Mouse (Mus musculus): ENCODE data around the gene Nppb. TPM values are rescaled to one million over a fixed set of nuclear protein-coding genes. Genes with fewer than 3 reads are reported as not detected.
A peak's percentile ranks its signal among the peaks of the same experiment; 100 is the strongest.

The Nppb gene
- polyA plus RNA-seq, 1 experiment from 2014 or later = 276 TPM

DNA sequence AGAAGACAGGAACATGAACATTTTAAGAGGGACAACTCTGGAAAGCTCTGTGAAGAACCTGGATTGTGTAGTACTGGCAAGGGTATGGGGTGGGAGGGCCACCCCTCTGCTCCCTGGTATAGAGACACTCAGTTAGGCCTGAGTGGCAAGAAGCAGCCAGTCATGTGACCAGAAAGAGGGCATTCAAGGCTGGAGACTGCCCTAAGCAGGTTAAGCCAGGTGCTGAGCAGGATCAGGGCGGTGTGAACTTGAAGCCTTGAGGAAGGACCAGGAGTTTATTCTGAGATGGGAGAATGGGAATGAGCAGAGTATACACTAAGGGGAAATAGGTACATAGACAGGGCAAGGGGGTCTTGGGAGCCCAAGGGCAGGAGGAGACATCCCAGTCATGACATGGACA is 42.6 kb upstream of the Nppb start:
- Histone ChIP-seq H3K27me3 (replicated peaks) (no peaks in the 10 kb centered on the region), H3K9ac (no peak overlapping the region), H3K9me3 (replicated peaks) (no peaks in the 10 kb centered on the region), H3K4me2 (peak overlapping the region; percentile 97), H3K27ac (ENCODE audit: poor library complexity, severe bottlenecking) (no peak overlapping the region), H3K4me1 (replicated peaks) (peaks cover 37% of the 10 kb centered on the region), H3K36me3 (peaks cover 50% of the 10 kb centered on the region), H3K4me3 (no peak overlapping the region)
- WGBS = 97% methylated on average over 1 of the region's 1 CpGs
- no peak for ATAC-seq (ENCODE audit: insufficient number of reproducible peaks, low FRiP score)

DNA sequence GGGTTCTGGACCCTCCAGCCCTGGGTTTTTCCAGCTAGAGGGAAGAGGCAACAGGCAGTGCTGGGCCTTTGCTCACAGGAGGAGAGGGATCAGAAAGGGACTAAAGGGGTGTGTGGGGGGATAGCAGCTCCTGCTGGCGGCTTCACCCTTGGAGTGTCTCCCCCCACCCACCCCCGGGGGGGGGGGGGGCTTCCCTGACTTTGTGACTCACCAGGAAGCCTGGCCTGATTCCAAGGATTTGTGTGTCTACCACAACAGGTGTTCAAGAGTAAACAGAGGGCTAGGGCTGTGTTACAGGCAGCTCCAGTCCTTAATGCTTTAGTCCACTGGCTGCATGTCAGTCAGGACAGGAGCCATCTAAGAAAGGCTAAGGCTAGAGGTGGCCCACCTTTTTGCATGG is 38.1 kb upstream of the Nppb start:
- H3K4me2 ChIP-seq = no peak overlapping the region
- WGBS = 71% methylated on average over 2 of the region's 2 CpGs
- H3K27ac ChIP-seq (ENCODE audit: poor library complexity, severe bottlenecking) = no peak overlapping the region
- no peak overlapping the region for H3K9ac ChIP-seq
- no peaks in the 10 kb centered on the region for H3K27me3 ChIP-seq (replicated peaks)
- H3K4me3 ChIP-seq = no peak overlapping the region
- H3K4me1 ChIP-seq (replicated peaks) = peaks cover 12% of the 10 kb centered on the region
- no peak for ATAC-seq (ENCODE audit: insufficient number of reproducible peaks, low FRiP score)
- peaks cover 53% of the 10 kb centered on the region for H3K36me3 ChIP-seq
- no peaks in the 10 kb centered on the region for H3K9me3 ChIP-seq (replicated peaks)

DNA sequence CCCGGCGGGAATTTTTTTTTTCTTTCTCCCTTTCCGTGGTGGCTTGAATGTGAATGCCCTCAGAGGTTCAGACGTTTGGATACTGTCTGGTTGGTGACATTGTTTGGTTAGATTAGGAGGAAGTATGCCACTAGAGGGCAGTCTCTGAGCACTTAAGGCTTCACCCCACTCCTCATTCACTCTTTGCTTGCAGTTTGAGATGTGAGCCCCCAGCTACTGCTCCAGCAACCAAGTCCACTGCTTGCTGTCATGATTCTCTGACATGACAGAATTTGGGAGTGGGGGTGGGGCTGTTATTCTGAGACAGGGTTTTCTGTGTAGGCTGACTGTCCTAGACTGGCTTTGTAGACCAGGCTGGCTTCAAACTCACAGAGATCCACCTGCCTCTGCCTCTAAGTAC is 32.0 kb upstream of the Nppb start:
- no peak overlapping the region for H3K9ac ChIP-seq
- no peaks in the 10 kb centered on the region for H3K4me1 ChIP-seq (replicated peaks)
- H3K4me3 ChIP-seq = no peak overlapping the region
- no peak overlapping the region for H3K27ac ChIP-seq (ENCODE audit: poor library complexity, severe bottlenecking)
- peaks cover 4% of the 10 kb centered on the region; the same call in 1 of the 2 replicates for H3K36me3 ChIP-seq
- 2% methylated on average over 4 of the region's 4 CpGs for WGBS
- H3K9me3 ChIP-seq (replicated peaks) = no peaks in the 10 kb centered on the region
- H3K27me3 ChIP-seq (replicated peaks) = no peaks in the 10 kb centered on the region
- no peak for ATAC-seq (ENCODE audit: insufficient number of reproducible peaks, low FRiP score)
- no peak overlapping the region for H3K4me2 ChIP-seq

DNA sequence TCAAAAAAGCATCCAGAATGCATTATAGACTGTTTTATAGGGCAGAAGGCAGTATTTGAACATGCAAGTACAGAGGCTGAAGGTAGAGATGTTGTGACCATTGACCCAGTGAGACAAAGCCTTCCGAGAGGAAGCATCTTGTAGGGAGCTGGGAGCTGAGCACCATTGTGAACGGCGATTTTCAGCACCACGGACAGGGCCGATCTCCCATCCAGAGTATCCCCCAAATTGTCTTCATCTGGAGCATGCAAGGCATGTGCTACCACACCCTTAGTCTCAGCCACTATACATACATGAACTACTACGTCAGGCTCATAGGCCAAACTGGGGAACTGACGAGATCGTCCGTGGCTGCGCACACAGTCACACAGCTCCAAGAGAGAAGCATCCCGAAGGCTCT is 28.4 kb upstream of the Nppb start:
- no peak for ATAC-seq (ENCODE audit: insufficient number of reproducible peaks, low FRiP score)
- peaks cover 13% of the 10 kb centered on the region for H3K4me1 ChIP-seq (replicated peaks)
- H3K27ac ChIP-seq (ENCODE audit: poor library complexity, severe bottlenecking) = no peak overlapping the region
- 34% methylated on average over 11 of the region's 11 CpGs for WGBS
- no peaks in the 10 kb centered on the region for H3K36me3 ChIP-seq
- no peak overlapping the region for H3K4me2 ChIP-seq
- no peaks in the 10 kb centered on the region for H3K9me3 ChIP-seq (replicated peaks)
- no peak overlapping the region for H3K4me3 ChIP-seq
- H3K27me3 ChIP-seq (replicated peaks) = peaks cover 6% of the 10 kb centered on the region; the same call in 1 of the 2 replicates
- no peak overlapping the region for H3K9ac ChIP-seq

- H3K9me3 ChIP-seq (replicated peaks) = no peaks in the 10 kb centered on the region
- ATAC-seq (ENCODE audit: insufficient number of reproducible peaks, low FRiP score) = peak; percentile 65; the same call in 1 of the 2 replicates
- no peak overlapping the region for H3K9ac ChIP-seq
- no peak overlapping the region for H3K4me2 ChIP-seq
- H3K27me3 ChIP-seq (replicated peaks) = peaks cover 9% of the 10 kb centered on the region; the same call in 1 of the 2 replicates
- peak overlapping the region; percentile 13; the same call in 1 of the 2 replicates for H3K27ac ChIP-seq (ENCODE audit: poor library complexity, severe bottlenecking)
- 24% methylated on average over 6 of the region's 6 CpGs for WGBS
- H3K4me3 ChIP-seq = no peak overlapping the region
- no peaks in the 10 kb centered on the region for H3K36me3 ChIP-seq
- peaks cover 26% of the 10 kb centered on the region for H3K4me1 ChIP-seq (replicated peaks)
Observed at GRCm38 (mm10) chr4:147959881-147960831, 25.4 kb upstream of the Nppb start.

GRCm38 (mm10) chr4:147962781-147963180 is 22.8 kb upstream of the Nppb start:
- Histone ChIP-seq H3K4me1 (replicated peaks) (peaks cover 50% of the 10 kb centered on the region), H3K4me2 (peak overlapping the region; percentile 40; the same call in 1 of the 2 replicates)
- ATAC-seq (ENCODE audit: insufficient number of reproducible peaks, low FRiP score) = no peak

DNA sequence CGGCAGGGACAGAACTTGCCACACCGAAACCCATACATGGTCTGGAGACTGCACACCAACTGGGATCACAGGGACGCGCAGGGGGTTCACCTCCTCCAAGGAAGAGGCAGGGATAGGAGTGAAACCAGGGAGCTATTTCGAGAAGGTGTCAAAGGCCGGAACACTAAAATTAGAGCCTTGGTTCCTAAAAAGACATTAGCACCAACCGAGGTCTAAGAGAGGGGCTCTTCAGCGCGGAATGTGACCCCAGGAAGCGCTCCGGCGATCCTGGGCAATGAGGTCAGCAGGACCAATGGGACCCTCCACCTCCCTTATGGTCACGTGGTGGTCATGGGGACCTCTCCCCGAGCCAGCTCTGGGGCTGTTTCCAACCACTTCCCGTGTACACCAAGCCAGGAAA is 22.0 kb upstream of the Nppb start:
- Histone ChIP-seq H3K4me1 (replicated peaks) (peaks cover 54% of the 10 kb centered on the region), H3K4me3 (no peak overlapping the region), H3K9me3 (replicated peaks) (no peaks in the 10 kb centered on the region), H3K9ac (no peak overlapping the region), H3K27ac (ENCODE audit: poor library complexity, severe bottlenecking) (peak overlapping the region; percentile 88), H3K27me3 (replicated peaks) (peaks cover 23% of the 10 kb centered on the region), H3K36me3 (no peaks in the 10 kb centered on the region), H3K4me2 (peak overlapping the region; percentile 40)
- peak; percentile 66 for ATAC-seq (ENCODE audit: insufficient number of reproducible peaks, low FRiP score)
- WGBS = 63% methylated on average over 15 of the region's 15 CpGs

More at GRCm38 (mm10) chr4:147962781-147963180, 22.8 kb upstream of the Nppb start:
- H3K4me3 ChIP-seq = no peak overlapping the region
- no peaks in the 10 kb centered on the region for H3K36me3 ChIP-seq
- no peaks in the 10 kb centered on the region for H3K9me3 ChIP-seq (replicated peaks)
- 51% methylated on average over 6 of the region's 6 CpGs for WGBS
- peaks cover 23% of the 10 kb centered on the region for H3K27me3 ChIP-seq (replicated peaks)
- no peak overlapping the region for H3K9ac ChIP-seq
- peak overlapping the region; percentile 88 for H3K27ac ChIP-seq (ENCODE audit: poor library complexity, severe bottlenecking)

DNA sequence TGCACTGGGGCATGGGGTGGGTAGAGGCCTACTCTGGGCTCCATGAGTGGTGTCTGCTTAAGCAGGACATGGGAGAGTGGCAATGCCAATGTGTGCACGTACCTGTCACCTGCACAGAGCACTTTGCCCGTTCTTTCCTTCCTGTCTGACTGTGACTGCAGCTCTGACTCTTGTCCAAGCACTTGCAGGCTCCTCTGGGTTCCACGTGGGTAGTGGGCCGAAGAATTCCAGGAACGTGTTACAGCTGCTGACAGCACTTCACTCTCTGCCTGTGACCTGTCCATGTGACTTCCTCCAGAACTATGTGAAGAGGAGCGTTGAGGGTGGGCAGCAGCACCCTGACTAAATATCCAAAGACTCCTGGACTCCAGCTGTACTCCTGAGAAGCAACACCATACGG is 19.9 kb upstream of the Nppb start:
- H3K36me3 ChIP-seq = no peaks in the 10 kb centered on the region
- peak overlapping the region; percentile 47 for H3K9ac ChIP-seq
- H3K4me2 ChIP-seq = peak overlapping the region; percentile 46
- H3K27ac ChIP-seq (ENCODE audit: poor library complexity, severe bottlenecking) = peak overlapping the region; percentile 94
- no peak overlapping the region for H3K4me3 ChIP-seq
- peaks cover 58% of the 10 kb centered on the region for H3K4me1 ChIP-seq (replicated peaks)
- ATAC-seq (ENCODE audit: insufficient number of reproducible peaks, low FRiP score) = peak; percentile 64
- WGBS = 32% methylated on average over 7 of the region's 7 CpGs
- no peaks in the 10 kb centered on the region for H3K9me3 ChIP-seq (replicated peaks)
- peaks cover 31% of the 10 kb centered on the region for H3K27me3 ChIP-seq (replicated peaks)

GRCm38 (mm10) chr4:147968816-147969215 is 16.8 kb upstream of the Nppb start:
- Histone ChIP-seq H3K27ac (ENCODE audit: poor library complexity, severe bottlenecking) (peak overlapping the region; percentile 88), H3K9ac (no peak overlapping the region)

DNA sequence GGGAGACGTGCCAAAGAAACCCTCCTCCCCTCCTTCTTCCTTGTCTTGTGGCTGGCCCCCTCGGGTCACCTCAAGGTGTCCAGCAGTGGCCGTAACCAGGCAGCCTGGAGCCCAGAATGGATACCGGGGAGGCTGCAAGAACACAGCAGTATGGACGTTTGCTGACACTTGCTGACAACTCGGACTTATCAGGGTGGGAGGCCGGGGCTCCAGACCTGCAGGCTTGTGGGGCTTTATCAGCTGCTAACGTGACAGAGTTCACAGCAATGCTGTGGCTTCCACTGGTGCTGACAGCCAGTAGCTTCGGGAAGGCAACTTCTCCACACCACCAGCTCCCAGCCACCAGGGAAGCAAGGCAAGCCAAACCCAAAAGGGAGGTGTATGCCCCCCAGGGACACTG is 16.3 kb upstream of the Nppb start:
- Histone ChIP-seq H3K27me3 (replicated peaks) (peaks cover 38% of the 10 kb centered on the region), H3K9ac (no peak overlapping the region), H3K4me1 (replicated peaks) (peaks cover 37% of the 10 kb centered on the region), H3K36me3 (no peaks in the 10 kb centered on the region), H3K27ac (ENCODE audit: poor library complexity, severe bottlenecking) (peak overlapping the region; percentile 88), H3K4me2 (peak overlapping the region; percentile 59), H3K4me3 (0 out of 2 replicates have a peak overlapping the region, but pooled peaks have one; percentile 0), H3K9me3 (replicated peaks) (no peaks in the 10 kb centered on the region)
- 6% methylated on average over 9 of the region's 9 CpGs for WGBS
- ATAC-seq (ENCODE audit: insufficient number of reproducible peaks, low FRiP score) = peak; percentile 77

More at GRCm38 (mm10) chr4:147968816-147969215, 16.8 kb upstream of the Nppb start:
- Histone ChIP-seq H3K4me2 (peak overlapping the region; percentile 59), H3K4me3 (no peak overlapping the region), H3K27me3 (replicated peaks) (peaks cover 38% of the 10 kb centered on the region), H3K4me1 (replicated peaks) (peaks cover 42% of the 10 kb centered on the region), H3K36me3 (no peaks in the 10 kb centered on the region), H3K9me3 (replicated peaks) (no peaks in the 10 kb centered on the region)
- WGBS = 36% methylated on average over 2 of the region's 2 CpGs
- 0 out of 2 replicates have a peak, but pooled peaks have one; percentile 30 for ATAC-seq (ENCODE audit: insufficient number of reproducible peaks, low FRiP score)

- no peaks in the 10 kb centered on the region for H3K4me1 ChIP-seq (replicated peaks)
- no peak overlapping the region for H3K4me3 ChIP-seq
- WGBS = 43% methylated on average over 3 of the region's 3 CpGs
- peaks cover 33% of the 10 kb centered on the region for H3K27me3 ChIP-seq (replicated peaks)
- H3K9me3 ChIP-seq (replicated peaks) = peaks cover 8% of the 10 kb centered on the region
- ATAC-seq (ENCODE audit: insufficient number of reproducible peaks, low FRiP score) = no peak
- no peak overlapping the region for H3K4me2 ChIP-seq
- H3K27ac ChIP-seq (ENCODE audit: poor library complexity, severe bottlenecking) = no peak overlapping the region
- no peak overlapping the region for H3K9ac ChIP-seq
- no peaks in the 10 kb centered on the region for H3K36me3 ChIP-seq
Observed at GRCm38 (mm10) chr4:147976237-147976636, 9.4 kb upstream of the Nppb start.
